Mouse (Mus musculus) CH12.LX (cell line): ENCODE results near the gene Cpsf4. TPM values are rescaled to one million over a fixed set of nuclear protein-coding genes. Genes with fewer than 3 reads are reported as not detected.

Source experiments
- DNase-seq: peaks from one replicate; pipeline ENCODE4 v3.0.0-alpha.2; 2013; ENCODE audit errors: extremely low read depth
- H3K27ac ChIP-seq: 2 replicates; pipeline ENCODE4 v1.5.1; 2012; ENCODE audit warnings: low read depth, mild to moderate bottlenecking, control low read depth, moderate library complexity; ENCODE audit not compliant: insufficient read depth
- H3K27me3 ChIP-seq: replicated peaks from 2 replicates; pipeline ENCODE3; 2012; ENCODE audit warnings: inconsistent platforms
- H3K36me3 ChIP-seq, 2 experiments: replicated peaks in 1 of 2; 2 replicates each; pipeline versions ENCODE3 to v1.6.1; 2012; ENCODE audit warnings: inconsistent platforms in 1 of 2, low read length in 1 of 2, mild to moderate bottlenecking in 1 of 2, mixed read lengths in 1 of 2, moderate library complexity in 1 of 2; ENCODE audit not compliant: control insufficient read depth in 1 of 2, insufficient read depth in 1 of 2
- H3K4me1 ChIP-seq, 2 experiments: 2 replicates each; pipeline ENCODE4 v1.6.1; 2012; ENCODE audit warnings: inconsistent platforms in 1 of 2, moderate library complexity in 1 of 2; ENCODE audit not compliant: insufficient read depth in 2 of 2, control insufficient read depth in 1 of 2
- H3K4me2 ChIP-seq: 2 replicates; pipeline ENCODE4 v1.6.1; 2012; ENCODE audit warnings: low read depth, mild to moderate bottlenecking, control low read depth; ENCODE audit not compliant: poor library complexity, insufficient read depth, severe bottlenecking
- H3K4me3 ChIP-seq, 3 experiments: fragments of 150-350 bp in 1 of 3; sonication (generic) in 1 of 3; replicated peaks in 1 of 3; 2 replicates each; pipeline versions ENCODE3 to v1.5.1; 2011 to 2012; ENCODE audit warnings: low read depth in 2 of 3, low read length in 2 of 3, mild to moderate bottlenecking in 2 of 3, moderate library complexity in 2 of 3, control low read depth in 1 of 3, improper control_type of control experiment in 1 of 3, inconsistent platforms in 1 of 3, mixed read lengths in 1 of 3; ENCODE audit not compliant: poor library complexity in 1 of 3
- H3K79me2 ChIP-seq: replicated peaks from 2 replicates; pipeline ENCODE4 v1.6.1; 2012; ENCODE audit warnings: mild to moderate bottlenecking, moderate library complexity; ENCODE audit not compliant: control insufficient read depth, poor library complexity, insufficient read depth, severe bottlenecking; ENCODE audit errors: extremely low read depth
- H3K9ac ChIP-seq: 2 replicates; pipeline ENCODE4 v1.6.1; 2012; ENCODE audit warnings: low read depth, mild to moderate bottlenecking, control low read depth, moderate library complexity; ENCODE audit not compliant: insufficient read depth
- H3K9me3 ChIP-seq: replicated peaks from 2 replicates; pipeline ENCODE3; 2012; ENCODE audit warnings: low read length, inconsistent platforms, mixed read lengths
- BHLHE40 ChIP-seq: IDR thresholded peaks from 2 replicates; pipeline ENCODE4 v1.6.1; 2011; ENCODE audit warnings: mild to moderate bottlenecking, low read depth, low read length, improper control_type of control experiment
- E2F4 ChIP-seq: IDR thresholded peaks from 2 replicates; pipeline ENCODE4 v1.6.1; 2011; ENCODE audit warnings: low read depth, low read length, improper control_type of control experiment; ENCODE audit not compliant: insufficient replicate concordance
- ELF1 ChIP-seq: IDR thresholded peaks from 2 replicates; pipeline ENCODE4 v1.6.1; 2014; ENCODE audit warnings: low read depth, mild to moderate bottlenecking, inconsistent platforms, low read length, improper control_type of control experiment
- GABPA ChIP-seq: IDR thresholded peaks from 2 replicates; pipeline ENCODE4 v1.6.1; 2012; ENCODE audit warnings: low read depth, low read length, improper control_type of control experiment, inconsistent platforms; ENCODE audit not compliant: insufficient replicate concordance
- IRF4 ChIP-seq: IDR thresholded peaks from 2 replicates; pipeline ENCODE4 v1.6.1; 2014; ENCODE audit warnings: low read depth, mild to moderate bottlenecking, inconsistent platforms, low read length, improper control_type of control experiment
- JUND ChIP-seq: conservative IDR thresholded peaks from 2 replicates; pipeline ENCODE4 v1.6.1; 2011; ENCODE audit warnings: low read depth, low read length, improper control_type of control experiment
- KAT2A ChIP-seq: IDR thresholded peaks from 2 replicates; pipeline ENCODE4 v1.6.1; 2012; ENCODE audit warnings: low read length, improper control_type of control experiment, inconsistent platforms; ENCODE audit not compliant: insufficient replicate concordance
- MAX ChIP-seq: IDR thresholded peaks from 2 replicates; pipeline ENCODE4 v1.6.1; 2011; ENCODE audit warnings: low read length, improper control_type of control experiment
- MXI1 ChIP-seq: IDR thresholded peaks from 2 replicates; pipeline ENCODE4 v1.6.1; 2011; ENCODE audit warnings: mild to moderate bottlenecking, low read depth, low read length, improper control_type of control experiment
- MYC ChIP-seq: IDR thresholded peaks from 2 replicates; pipeline ENCODE4 v1.6.1; 2011; ENCODE audit warnings: low read depth, mild to moderate bottlenecking, improper control_type of control experiment, low read length
- SIN3A ChIP-seq: IDR thresholded peaks from 2 replicates; pipeline ENCODE4 v1.6.1; 2012; ENCODE audit warnings: low read length, improper control_type of control experiment, inconsistent platforms
- TBP ChIP-seq: conservative IDR thresholded peaks from 2 replicates; pipeline ENCODE4 v1.6.1; 2011; ENCODE audit warnings: low read depth, low read length, improper control_type of control experiment
- USF1 ChIP-seq: IDR thresholded peaks from 2 replicates; pipeline ENCODE4 v1.6.1; 2014; ENCODE audit warnings: low read depth, mild to moderate bottlenecking, inconsistent platforms, low read length, improper control_type of control experiment
- ZMIZ1 ChIP-seq: IDR thresholded peaks from 2 replicates; pipeline ENCODE4 v1.6.1; 2012; ENCODE audit warnings: low read depth, mild to moderate bottlenecking, inconsistent platforms, low read length, improper control_type of control experiment
- ZNF384 ChIP-seq: IDR thresholded peaks from 2 replicates; pipeline ENCODE4 v1.6.1; 2012; ENCODE audit warnings: low read depth, low read length, improper control_type of control experiment, inconsistent platforms
- dilution Hi-C: fragments of 300-500 bp; cut with MboI; formaldehyde crosslinking; loops from 2 replicates; pipeline ENCODE4 v1.14.3; 2020; ENCODE audit warnings: low sequenced_read_pairs; ENCODE audit not compliant: extremely low pct_unique_long_range_greater_than_20kb, extremely low pct_ligation_motif_present
- in situ Hi-C: fragments of 300-500 bp; cut with MboI; formaldehyde crosslinking; loops from 3 replicates; pipeline ENCODE4 v1.14.3; 2019; ENCODE audit warnings: low sequenced_read_pairs, low pct_ligation_motif_present, low pct_unique_long_range_greater_than_20kb, mixed read lengths
- polyA plus RNA-seq: library from polyadenylated mRNA; unstranded; fragments of >175 nt; gene quantifications from 2 replicates; pipeline ENCODE4 v1.2.1, GENCODE M21; 2012; ENCODE audit warnings: low read depth; ENCODE audit not compliant: insufficient read length
- total RNA-seq, 2 experiments: library from RNA; depleted of rRNA; stranded (reverse); fragments of 300-350 nt in 1 of 2; fragments of >200 nt in 1 of 2; gene quantifications; 2 replicates each; pipeline ENCODE4 v1.2.3; 2012 to 2014

The Cpsf4 gene
- total and polyA plus RNA-seq, 3 experiments: 56.3 to 70.7 (median 59.2) TPM

GRCm38 (mm10) chr5:145191962-145192361 is 24.9 kb downstream of the Cpsf4 start, which contains the start of gene Atp5j2:
Gene Atp5j2, minus strand, starts transcription at chr5:145192062.
- peak within 1 kb of the TSS; percentile 78 for H3K9ac ChIP-seq
- peaks cover 31 to 55% of the 10 kb centered on the region in 2 experiments for H3K36me3 ChIP-seq
- in situ Hi-C loops: no loop called here

GRCm38 (mm10) chr5:145200387-145200786 is 33.4 kb downstream of the Cpsf4 start:
- in situ Hi-C loops: no loop called here

More at GRCm38 (mm10) chr5:145191962-145192361, 24.9 kb downstream of the Cpsf4 start, which contains the start of gene Atp5j2:
- Histone ChIP-seq H3K4me2 (peak within 1 kb of the TSS; percentile 99), H3K27ac (peak within 1 kb of the TSS; percentile 18; the same call in 1 of the 2 replicates), H3K27me3 (no peaks in the 10 kb centered on the region), H3K4me1 (peaks cover 9 to 26% of the 10 kb centered on the region in 2 experiments), H3K9me3 (no peaks in the 10 kb centered on the region), H3K4me3 (peak within 1 kb of the TSS; percentile 76 to 97 (median 84))
- dilution Hi-C loops: no loop called here
- TF ChIP-seq MXI1 (no peak), MYC (no peak), KAT2A (no peak), TBP (no peak), GABPA (no peak), ELF1 (no peak), JUND (no peak), ZMIZ1 (no peak), MAX (no peak), ZNF384 (no peak)
- TF ChIP-seq, all 38 proteins: peak for 0
- peaks cover 42% of the 10 kb centered on the region for H3K79me2 ChIP-seq
- no peak for DNase-seq

More at GRCm38 (mm10) chr5:145200387-145200786, 33.4 kb downstream of the Cpsf4 start:
- H3K4me1 ChIP-seq: peaks cover 6 to 34% of the 10 kb centered on the region in 2 experiments; a peak in 3 of 4 replicates
- no peaks in the 10 kb centered on the region for H3K9me3 ChIP-seq
- TF ChIP-seq IRF4 (no peak), SIN3A (peak; percentile 33; the same call in 1 of the 2 replicates), BHLHE40 (peak; percentile 82), E2F4 (no peak), ZNF384 (no peak), USF1 (no peak)
- TF ChIP-seq, all 38 proteins: peak for 2
- Histone ChIP-seq H3K4me3 (peak overlapping the region; percentile 90 to 94 (median 92)), H3K4me2 (peak overlapping the region; percentile 91), H3K9ac (peak overlapping the region; percentile 74), H3K36me3 (peaks cover 26 to 32% of the 10 kb centered on the region in 2 experiments), H3K27ac (no peak overlapping the region), H3K79me2 (peaks cover 20% of the 10 kb centered on the region), H3K27me3 (no peaks in the 10 kb centered on the region)
- dilution Hi-C loops: no loop called here
- no peak for DNase-seq
